Mouse (Mus musculus): Measurements from ENCODE around the gene Mxra7.

The Mxra7 gene

GRCm38 (mm10) chr11:116784221-116784620 lies 43.6 kb downstream of the Mxra7 start:
- DNase-seq (ENCODE audit: extremely low spot score): no peak

GRCm38 (mm10) chr11:116782737-116783145 lies 45.1 kb downstream of the Mxra7 start:
- DNase-seq (ENCODE audit: extremely low spot score): no peak

GRCm38 (mm10) chr11:116775407-116775806 lies 52.4 kb downstream of the Mxra7 start, which contains the start of gene St6galnac1:
St6galnac1 (minus strand) TSS chr11:116775507.
- no peak for DNase-seq (ENCODE audit: extremely low spot score)

GRCm38 (mm10) chr11:116773205-116773604 lies 54.6 kb downstream of the Mxra7 start:
- DNase-seq (ENCODE audit: extremely low spot score): no peak

GRCm38 (mm10) chr11:116769873-116770272 lies 58.0 kb downstream of the Mxra7 start:
- DNase-seq (ENCODE audit: extremely low spot score): no peak

- DNase-seq (ENCODE audit: extremely low spot score): no peak
Observed at GRCm38 (mm10) chr11:116764946-116765345, 62.9 kb downstream of the Mxra7 start.

- DNase-seq (ENCODE audit: extremely low spot score): no peak
Observed at GRCm38 (mm10) chr11:116764346-116764745, 63.5 kb downstream of the Mxra7 start.

- no peak for DNase-seq (ENCODE audit: extremely low spot score)
Observed at GRCm38 (mm10) chr11:116755191-116755590, 72.7 kb downstream of the Mxra7 start.

- DNase-seq (ENCODE audit: extremely low spot score): no peak
Observed at GRCm38 (mm10) chr11:116753674-116754470, 74.0 kb downstream of the Mxra7 start.

Measured in embryo, embryonic 9.5 days (tissue).